Mouse (Mus musculus) olfactory bulb, adult 2 months (tissue): ENCODE results near the gene Gpr176.

Source experiments
- CTCF ChIP-seq: fragments of 200-500 bp; IDR thresholded peaks from 2 replicates; pipeline ENCODE4 v1.5.1; 2012; ENCODE audit warnings: low read depth, mild to moderate bottlenecking, low read length, moderate library complexity; ENCODE audit not compliant: insufficient read depth
- POLR2A ChIP-seq: fragments of 200-500 bp; IDR thresholded peaks from 2 replicates; pipeline ENCODE4 v1.6.1; 2012; ENCODE audit warnings: mild to moderate bottlenecking, low read depth, low read length, moderate library complexity; ENCODE audit not compliant: insufficient read depth

DNA sequence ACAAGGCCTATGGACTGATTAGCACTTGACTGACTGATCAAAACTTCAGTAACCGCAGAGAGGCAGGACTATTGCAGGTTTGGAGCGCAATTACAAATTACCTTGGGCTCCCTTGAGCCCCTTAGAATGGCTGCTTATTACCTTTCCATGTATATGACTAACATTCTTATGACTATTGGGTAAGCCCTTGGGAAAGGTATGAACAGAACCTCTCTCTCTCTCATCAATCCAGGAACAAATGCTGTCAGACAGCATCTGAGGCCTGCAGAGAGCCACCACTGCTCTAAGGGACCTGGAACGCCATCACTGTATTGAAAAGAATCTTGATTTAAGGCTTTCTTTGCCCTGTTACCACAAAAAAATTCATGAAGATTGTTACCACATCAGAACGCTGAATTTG lies 52.1 kb downstream of the Gpr176 start:
- TF ChIP-seq POLR2A (no peak), CTCF (no peak)
